In the genomic region with DNA sequence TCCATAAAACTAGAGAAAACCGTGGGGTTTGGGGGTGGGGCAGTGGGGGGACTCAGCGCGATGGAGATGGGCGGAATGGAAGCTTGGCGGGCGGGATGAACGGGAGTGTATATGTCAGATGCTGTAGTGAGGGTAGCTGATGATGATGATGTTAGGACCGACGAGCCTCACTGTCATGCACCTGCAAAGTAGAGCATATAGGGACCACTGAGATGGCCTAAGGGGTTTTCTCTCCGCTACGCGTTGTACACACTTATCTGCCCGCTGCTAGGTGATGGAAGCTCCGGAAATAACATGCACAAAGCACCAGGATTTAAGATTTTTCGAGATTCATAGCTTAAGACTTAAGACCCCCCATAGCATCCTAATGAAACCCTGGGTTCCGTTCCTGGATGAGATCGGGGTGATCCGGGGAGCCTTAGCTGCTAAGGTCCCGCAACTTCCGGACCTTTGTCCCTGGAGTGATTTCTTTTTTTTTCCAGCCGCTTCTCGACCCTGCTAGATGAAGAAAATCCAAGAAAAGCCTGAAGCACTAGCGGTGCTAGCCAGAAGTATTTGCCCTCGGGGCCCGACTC, we compare ENCODE assay signal across 8 mouse cellular contexts. TPM values are rescaled to one million over a fixed set of nuclear protein-coding genes. Genes with fewer than 3 reads are reported as not detected.
DNase-seq lines count a peak whose midpoint lies in the region; ATAC-seq and TF ChIP-seq lines count a peak whose summit lies in the region.

No protein-coding gene starts in this region.

- ATAC-seq in liver, embryonic 16.5 days (ENCODE audit: low read depth), result no peak

- peak overlapping the region; percentile 92 for H3K4me3 ChIP-seq in gastrocnemius, adult 2 months
- peak overlapping the region; percentile 95 for H3K4me3 ChIP-seq in thymus, adult 2 months (ENCODE audit: control insufficient read depth, insufficient read depth, low read length)
- peak overlapping the region; percentile 88 for H3K4me3 ChIP-seq in liver, embryonic 16.5 days (ENCODE audit: low read depth, low read length)

- no peaks in the 10 kb centered on the region for H3K27me3 ChIP-seq in thymus, adult 2 months (ENCODE audit: control insufficient read depth, insufficient read depth, low read length)
- no peaks in the 10 kb centered on the region for H3K27me3 ChIP-seq in liver, embryonic 16.5 days (ENCODE audit: control insufficient read depth, insufficient read depth, low read depth, low read length)

- no peak for TF ChIP-seq POLR2A in thymus, adult 2 months (IDR thresholded peaks at IDR 0.05; ENCODE audit: control insufficient read depth, extremely low read depth, insufficient read depth, low read length, poor library complexity)

- H3K9ac ChIP-seq in liver, embryonic 16.5 days (ENCODE audit: low read depth, low read length), result peak overlapping the region; percentile 82

- H3K36me3 ChIP-seq in thymus, adult 2 months (ENCODE audit: control insufficient read depth, insufficient read depth, low read length), result no peaks in the 10 kb centered on the region
- no peaks in the 10 kb centered on the region for H3K36me3 ChIP-seq in liver, embryonic 16.5 days (ENCODE audit: control insufficient read depth, insufficient read depth)

- DNase-seq in gastrocnemius, adult 2 months, result no peak
- DNase-seq in gastrocnemius, postnatal 4 days (ENCODE audit: low spot score in 2 of 2), result no peak
- DNase-seq in thymus, adult 2 months, result no peak
- DNase-seq in thymus, postnatal 10 days (ENCODE audit: low spot score in 2 of 2), result no peak
- no peak for DNase-seq in adrenal gland, postnatal 10 days
- DNase-seq in cerebellum, adult 9-11 months, result no peak
- no peak for DNase-seq in left cerebral cortex, adult 9 months (ENCODE audit: low spot score in 2 of 2)

- peaks cover 21% of the 10 kb centered on the region for H3K4me1 ChIP-seq in thymus, adult 2 months (replicated peaks; ENCODE audit: control insufficient read depth, insufficient read depth, low read length)
- H3K4me1 ChIP-seq in liver, embryonic 16.5 days (ENCODE audit: control insufficient read depth, low read depth, low read length), result peaks cover 56% of the 10 kb centered on the region

- no peak for TF ChIP-seq CTCF in gastrocnemius, adult 2 months (IDR thresholded peaks at IDR 0.05)
- no peak for TF ChIP-seq CTCF in thymus, adult 2 months (IDR thresholded peaks at IDR 0.05; ENCODE audit: borderline replicate concordance, control insufficient read depth, extremely low read depth, insufficient read depth, low read length, poor library complexity)

- peak overlapping the region; percentile 92 for H3K4me2 ChIP-seq in liver, embryonic 16.5 days (ENCODE audit: low read depth, low read length)

- intact Hi-C loops in gastrocnemius, adult 2 months (cut with DNase I), result loop anchor here (2.0 kb wide), 1 partner anchor 82 kb away; the partner anchor contains the start of gene Mpdu1

- peak overlapping the region; percentile 99 for H3K27ac ChIP-seq in gastrocnemius, adult 2 months
- H3K27ac ChIP-seq in thymus, adult 2 months (ENCODE audit: control insufficient read depth, insufficient read depth, low read length), result peak overlapping the region; percentile 98
- H3K27ac ChIP-seq in liver, embryonic 16.5 days (ENCODE audit: low read length), result peak overlapping the region; percentile 97

- under 1% methylated on average over 25 of the region's 25 CpGs for WGBS in thymus, adult 2 months
- under 1% methylated on average over 25 of the region's 25 CpGs for WGBS in liver, embryonic 16.5 days (ENCODE audit: insufficient replicate concordance)

- no peaks in the 10 kb centered on the region for H3K9me3 ChIP-seq in liver, embryonic 16.5 days (replicated peaks; ENCODE audit: control insufficient read depth, low read length)

RNA-seq across cellular contexts. Expression of gene Trp53, which starts 0.5 kb away (rescaled TPM):
- total RNA-seq in gastrocnemius, adult 2 months (2021), result 10 to 100 TPM; 12.9 to 16.5 TPM
- 10 to 100 TPM; 51.1 to 51.9 TPM for total RNA-seq in gastrocnemius, postnatal 4 days (2021)
- polyA plus RNA-seq in thymus, adult 2 months (2012; rRNA removed), result 266 and 303 TPM in 2 replicates
- 55.5 and 55.8 TPM in 2 replicates for polyA plus RNA-seq in liver, embryonic 16.5 days (2015; fragmentation: Nextera tagmentation; extraction: Ambion mirVana)
- 10 to 100 TPM; 59.9 to 75.9 TPM for total RNA-seq in adrenal gland, postnatal 10 days (2021)

RNA-seq across cellular contexts. Expression of gene Wrap53, which starts 0.6 kb away (rescaled TPM):
- total RNA-seq in gastrocnemius, adult 2 months (2021), result 1 to 10 TPM; 3.2 to 3.4 TPM
- total RNA-seq in gastrocnemius, postnatal 4 days (2021), result 1 to 10 TPM; 6.8 to 7.9 TPM
- polyA plus RNA-seq in thymus, adult 2 months (2012; rRNA removed), result 41.2 and 48.5 TPM in 2 replicates
- 14.6 and 15.5 TPM in 2 replicates for polyA plus RNA-seq in liver, embryonic 16.5 days (2015; fragmentation: Nextera tagmentation; extraction: Ambion mirVana)
- total RNA-seq in adrenal gland, postnatal 10 days (2021), result 10 to 100 TPM in 1 of 2 experiments, 1 to 10 TPM in 1; 8.1 to 12.5 TPM

RNA-seq across cellular contexts. Expression of gene Efnb3, which starts 20.7 kb away (rescaled TPM):
- total RNA-seq in gastrocnemius, adult 2 months (2021), result under 1 TPM; 0.47 to 0.48 TPM
- 1 to 10 TPM; 1.9 to 2.7 TPM for total RNA-seq in gastrocnemius, postnatal 4 days (2021)
- 3.7 and 8.7 TPM in 2 replicates for polyA plus RNA-seq in thymus, adult 2 months (2012; rRNA removed)
- polyA plus RNA-seq in liver, embryonic 16.5 days (2015; fragmentation: Nextera tagmentation; extraction: Ambion mirVana), result 0.27 and 0.39 TPM in 2 replicates
- 1 to 10 TPM; 2.2 to 3.8 TPM for total RNA-seq in adrenal gland, postnatal 10 days (2021)

RNA-seq across cellular contexts. Expression of gene Atp1b2, which starts 25.1 kb away (rescaled TPM):
- 100 to 1,000 TPM; 271 to 389 TPM for total RNA-seq in gastrocnemius, adult 2 months (2021)
- 100 to 1,000 TPM; 227 to 249 TPM for total RNA-seq in gastrocnemius, postnatal 4 days (2021)
- polyA plus RNA-seq in thymus, adult 2 months (2012; rRNA removed), result 3.4 and 4.2 TPM in 2 replicates
- polyA plus RNA-seq in liver, embryonic 16.5 days (2015; fragmentation: Nextera tagmentation; extraction: Ambion mirVana), result 11.2 and 12.6 TPM in 2 replicates
- 10 to 100 TPM; 38.6 to 52.9 TPM for total RNA-seq in adrenal gland, postnatal 10 days (2021)

RNA-seq across cellular contexts. Expression of gene Dnah2, which starts 31.7 kb away (rescaled TPM):
- total RNA-seq in gastrocnemius, adult 2 months (2021), result under 1 TPM; 0.05 to 0.25 TPM
- under 1 TPM; 0.47 to 0.93 TPM for total RNA-seq in gastrocnemius, postnatal 4 days (2021)
- 0.28 and 0.39 TPM in 2 replicates for polyA plus RNA-seq in thymus, adult 2 months (2012; rRNA removed)
- 0.07 and 0.09 TPM in 2 replicates for polyA plus RNA-seq in liver, embryonic 16.5 days (2015; fragmentation: Nextera tagmentation; extraction: Ambion mirVana)
- under 1 TPM; 0.30 TPM for total RNA-seq in adrenal gland, postnatal 10 days (2021)
